8 mouse cellular contexts compared by ENCODE assay signal in genomic region chr3:98223783-98224580, GRCm38 (mm10). TPM values are rescaled to one million over a fixed set of nuclear protein-coding genes. Genes with fewer than 3 reads are reported as not detected.
DNase-seq lines count a peak whose midpoint lies in the region; ATAC-seq and TF ChIP-seq lines count a peak whose summit lies in the region.

No protein-coding gene starts in this region.

- intact Hi-C loops in left cerebral cortex, postnatal 14 days (cut with DNase I), result loop anchor here (1.0 to 2.0 kb wide), 2 partner anchors 43 to 293 kb away; no protein-coding TSS in a partner anchor

- WGBS in embryonic facial prominence, embryonic 10.5 days, result 16% methylated on average over 9 of the region's 9 CpGs
- 17% methylated on average over 9 of the region's 9 CpGs for WGBS in intestine, postnatal 0 days
- WGBS in midbrain, embryonic 10.5 days, result 16% methylated on average over 9 of the region's 9 CpGs

- H3K36me3 ChIP-seq in embryonic facial prominence, embryonic 10.5 days (replicated peaks), result no peaks in the 10 kb centered on the region
- H3K36me3 ChIP-seq in intestine, postnatal 0 days (ENCODE audit: control insufficient read depth, insufficient read depth), result no peaks in the 10 kb centered on the region
- H3K36me3 ChIP-seq in midbrain, embryonic 10.5 days, result no peaks in the 10 kb centered on the region
- no peaks in the 10 kb centered on the region for H3K36me3 ChIP-seq in splenic B cell, adult 2 months (ENCODE audit: control insufficient read depth, insufficient read depth, low read length, poor library complexity, severe bottlenecking)

- no peak for ATAC-seq in cerebellum, adult (ENCODE audit: insufficient number of reproducible peaks, low FRiP score, low TSS enrichment)
- peak; percentile 74 for ATAC-seq in intestine, postnatal 0 days

- H3K4me2 ChIP-seq in intestine, postnatal 0 days (replicated peaks; ENCODE audit: low read depth), result no peak overlapping the region

- H3K9me3 ChIP-seq in embryonic facial prominence, embryonic 10.5 days, result no peaks in the 10 kb centered on the region
- no peaks in the 10 kb centered on the region for H3K9me3 ChIP-seq in intestine, postnatal 0 days (ENCODE audit: control insufficient read depth)
- H3K9me3 ChIP-seq in midbrain, embryonic 10.5 days (replicated peaks), result no peaks in the 10 kb centered on the region

- peak overlapping the region; percentile 66 for H3K27ac ChIP-seq in embryonic facial prominence, embryonic 10.5 days (replicated peaks)
- no peak overlapping the region for H3K27ac ChIP-seq in intestine, postnatal 0 days (ENCODE audit: low read depth, low read length)
- peak overlapping the region; percentile 19; the same call in 1 of the 2 replicates for H3K27ac ChIP-seq in midbrain, embryonic 10.5 days (replicated peaks)

- peak; percentile 27 for DNase-seq in cerebellum, adult 11 months
- DNase-seq in embryonic facial prominence, embryonic 10.5 days (ENCODE audit: low spot score), result peak; percentile 79
- peak; percentile 95 for DNase-seq in heart, adult 11 months
- DNase-seq in left cerebral cortex, postnatal 14 days (ENCODE audit: low spot score in 2 of 2), result peak; percentile 60 to 77
- peak; percentile 69 for DNase-seq in midbrain, embryonic 10.5 days (ENCODE audit: low spot score)
- peak; percentile 24 for DNase-seq in splenic B cell, adult 2 months (ENCODE audit: low read depth, low spot score)

- H3K4me1 ChIP-seq in embryonic facial prominence, embryonic 10.5 days, result peaks cover 4% of the 10 kb centered on the region
- 0 out of 2 replicates have a peak, but pooled peaks cover 13% of the 10 kb centered on the region for H3K4me1 ChIP-seq in intestine, postnatal 0 days (replicated peaks; ENCODE audit: control insufficient read depth, insufficient read depth, low read length)
- peaks cover 24% of the 10 kb centered on the region for H3K4me1 ChIP-seq in midbrain, embryonic 10.5 days

- peaks cover 11% of the 10 kb centered on the region; the same call in 1 of the 2 replicates for H3K27me3 ChIP-seq in embryonic facial prominence, embryonic 10.5 days (replicated peaks; ENCODE audit: low read depth, poor library complexity, severe bottlenecking)
- no peaks in the 10 kb centered on the region for H3K27me3 ChIP-seq in intestine, postnatal 0 days (replicated peaks; ENCODE audit: control insufficient read depth, insufficient read depth, low read length)
- peaks cover 17% of the 10 kb centered on the region; the same call in 1 of the 2 replicates for H3K27me3 ChIP-seq in midbrain, embryonic 10.5 days (ENCODE audit: low read depth, poor library complexity, severe bottlenecking)
- no peaks in the 10 kb centered on the region for H3K27me3 ChIP-seq in splenic B cell, adult 2 months (ENCODE audit: control insufficient read depth, insufficient read depth, low read length, poor library complexity, severe bottlenecking)

- no peak overlapping the region for H3K4me3 ChIP-seq in embryonic facial prominence, embryonic 10.5 days
- no peak overlapping the region for H3K4me3 ChIP-seq in intestine, postnatal 0 days (ENCODE audit: low read depth, low read length)
- H3K4me3 ChIP-seq in midbrain, embryonic 10.5 days, result no peak overlapping the region

- no peak overlapping the region for H3K9ac ChIP-seq in intestine, postnatal 0 days (ENCODE audit: low read depth, low read length)

- TF ChIP-seq CTCF in intestine, postnatal 0 days (IDR thresholded peaks at IDR 0.05; ENCODE audit: low read depth), result peak; percentile 84

RNA-seq across cellular contexts. Expression of gene Reg4, which starts 2.0 kb away (rescaled TPM):
- polyA plus RNA-seq in embryonic facial prominence, embryonic 10.5 days (2016; fragmentation: Nextera tagmentation; extraction: Ambion mirVana), result not detected in 2 replicates
- 90.6 and 144 TPM in 2 replicates for polyA plus RNA-seq in intestine, postnatal 0 days (2015; fragmentation: Nextera tagmentation; extraction: Ambion mirVana)
- not detected for total RNA-seq in left cerebral cortex, postnatal 14 days (2021)
- polyA plus RNA-seq in midbrain, embryonic 10.5 days (2016; fragmentation: Nextera tagmentation; extraction: Ambion mirVana), result not detected in 2 replicates

RNA-seq across cellular contexts. Expression of gene Hmgcs2, which starts 56.3 kb away (rescaled TPM):
- polyA plus RNA-seq in embryonic facial prominence, embryonic 10.5 days (2016; fragmentation: Nextera tagmentation; extraction: Ambion mirVana), result 1.0 and 1.6 TPM in 2 replicates
- polyA plus RNA-seq in intestine, postnatal 0 days (2015; fragmentation: Nextera tagmentation; extraction: Ambion mirVana), result 649 and 754 TPM in 2 replicates
- total RNA-seq in left cerebral cortex, postnatal 14 days (2021), result 10 to 100 TPM; 10.5 to 10.9 TPM
- polyA plus RNA-seq in midbrain, embryonic 10.5 days (2016; fragmentation: Nextera tagmentation; extraction: Ambion mirVana), result 1.7 and 3.8 TPM in 2 replicates

Comparison
In these comparisons a context has a peak if more than half of its experiments do, and no peak if none do; other contexts are left out.
1. DNase-seq: peak in every context shown above with its lines; median percentile 95 in heart, adult 11 months; 79 in embryonic facial prominence, embryonic 10.5 days; 69 in midbrain, embryonic 10.5 days; 68 in left cerebral cortex, postnatal 14 days; 27 in cerebellum, adult 11 months; 24 in splenic B cell, adult 2 months.
2. RNA of gene Reg4, which starts 2.0 kb away (polyA plus RNA-seq): 90.6 to 144 TPM in intestine, postnatal 0 days; not detected in embryonic facial prominence, embryonic 10.5 days and not detected in midbrain, embryonic 10.5 days; every median in the first group is over 10 times any median in the second.
3. RNA of gene Hmgcs2, which starts 56.3 kb away (polyA plus RNA-seq): 649 to 754 TPM in intestine, postnatal 0 days; 1.7 to 3.8 TPM in midbrain, embryonic 10.5 days and 1.0 to 1.6 TPM in embryonic facial prominence, embryonic 10.5 days; every median in the first group is over 100 times any median in the second.